Mouse (Mus musculus): Measurements from ENCODE around the gene Tmem97. TPM values are rescaled to one million over a fixed set of nuclear protein-coding genes. Genes with fewer than 3 reads are reported as not detected.

Tmem97 gene
- total and polyA plus RNA-seq, 2 experiments = 91.6 to 123 TPM

DNA sequence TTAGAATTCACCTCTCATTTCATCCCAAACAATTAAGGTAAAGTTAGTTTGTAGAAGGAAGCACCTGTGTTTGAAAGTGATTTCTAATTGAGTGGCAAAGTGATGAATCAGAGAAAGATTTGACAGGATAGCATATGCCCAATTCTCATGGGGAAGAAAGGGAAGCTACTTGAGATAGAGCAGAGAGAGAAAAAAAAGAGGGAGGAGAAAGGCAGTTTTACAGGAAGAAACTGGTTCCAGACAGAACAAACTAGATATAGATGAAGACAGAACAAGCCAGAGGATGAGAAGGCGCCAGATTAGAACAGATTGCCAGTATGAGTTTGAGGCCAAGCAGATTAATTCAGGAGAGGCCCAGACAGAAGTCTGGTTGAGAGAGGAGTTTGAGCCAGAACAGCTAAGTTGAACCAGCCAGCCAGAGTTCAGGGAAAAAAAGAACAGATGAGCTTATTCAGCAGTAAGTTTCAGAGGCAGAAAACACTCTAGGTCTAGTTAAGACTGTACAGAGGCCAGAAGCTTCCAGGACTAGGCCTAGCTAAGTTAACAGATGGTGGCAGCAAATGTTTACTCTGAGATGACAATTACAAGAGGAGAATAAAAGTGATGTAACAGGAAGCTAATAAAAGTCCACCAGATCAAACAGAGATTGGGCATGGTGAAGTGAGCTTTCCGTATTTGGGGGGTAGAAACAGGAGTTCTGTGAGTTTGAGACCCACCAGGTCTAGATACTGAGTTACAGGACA lies 2.7 kb downstream of the Tmem97 start:
- peaks cover 6% of the 10 kb centered on the region for H3K36me3 ChIP-seq (ENCODE audit: control insufficient read depth, insufficient read depth, low read length)
- DNase-seq (ENCODE audit: extremely low read depth, low read depth, low spot score) = peak; percentile 73
- 0 out of 2 replicates have a peak overlapping the region, but pooled peaks have one; percentile 10 for H3K9ac ChIP-seq (ENCODE audit: low read depth, low read length)
- WGBS = 49% methylated on average over 2 of the region's 2 CpGs
- H3K27ac ChIP-seq (replicated peaks; ENCODE audit: insufficient read depth, low read depth, low read length) = peak overlapping the region; percentile 72
- no peak overlapping the region for H3K4me3 ChIP-seq (ENCODE audit: insufficient read depth, low read depth, low read length)
- H3K27me3 ChIP-seq (ENCODE audit: control insufficient read depth, insufficient read depth, low read length) = no peaks in the 10 kb centered on the region
- peaks cover 15% of the 10 kb centered on the region; the same call in 1 of the 2 replicates for H3K79me2 ChIP-seq (ENCODE audit: control insufficient read depth, insufficient read depth, low read length)
- TF ChIP-seq CTCF (IDR thresholded peaks at IDR 0.05; ENCODE audit: low read depth, low read length) (no peak), POLR2A (IDR thresholded peaks at IDR 0.05; ENCODE audit: extremely low read depth, insufficient read depth, low read length) (no peak)
- peaks cover 18% of the 10 kb centered on the region for H3K4me1 ChIP-seq (ENCODE audit: control insufficient read depth, insufficient read depth, low read length)

DNA sequence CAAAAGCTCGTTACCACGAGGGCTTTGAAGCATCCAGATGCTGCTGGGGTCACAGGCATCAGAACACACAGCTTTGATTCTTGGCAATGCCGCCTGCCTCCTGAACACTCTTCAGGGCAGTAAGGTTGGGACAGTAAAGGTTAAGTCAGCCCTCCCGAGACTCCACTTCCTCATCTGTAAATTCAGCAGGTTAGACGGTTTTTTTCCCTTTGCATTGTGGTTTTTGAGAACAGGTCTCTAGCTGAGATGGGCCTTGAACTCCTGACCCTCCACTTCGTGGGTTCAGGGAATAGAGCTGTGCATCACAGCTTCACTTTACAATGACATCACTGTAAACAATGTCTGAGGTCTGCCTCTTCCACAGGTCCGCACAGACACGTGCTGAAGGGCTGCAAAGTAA lies 5.4 kb downstream of the Tmem97 start:
- H3K4me1 ChIP-seq (ENCODE audit: control insufficient read depth, insufficient read depth, low read length) = peaks cover 15% of the 10 kb centered on the region
- no peak overlapping the region for H3K9ac ChIP-seq (ENCODE audit: low read depth, low read length)
- no peak overlapping the region for H3K4me3 ChIP-seq (ENCODE audit: insufficient read depth, low read depth, low read length)
- no peak for DNase-seq (ENCODE audit: extremely low read depth, low read depth, low spot score)
- TF ChIP-seq CTCF (IDR thresholded peaks at IDR 0.05; ENCODE audit: low read depth, low read length) = no peak
- no peak for TF ChIP-seq POLR2A (IDR thresholded peaks at IDR 0.05; ENCODE audit: extremely low read depth, insufficient read depth, low read length)
- no peaks in the 10 kb centered on the region for H3K27me3 ChIP-seq (ENCODE audit: control insufficient read depth, insufficient read depth, low read length)
- peaks cover 20% of the 10 kb centered on the region for H3K36me3 ChIP-seq (ENCODE audit: control insufficient read depth, insufficient read depth, low read length)
- WGBS = 33% methylated on average over 8 of the region's 8 CpGs
- H3K27ac ChIP-seq (replicated peaks; ENCODE audit: insufficient read depth, low read depth, low read length) = no peak overlapping the region
- H3K79me2 ChIP-seq (ENCODE audit: control insufficient read depth, insufficient read depth, low read length) = peaks cover 15% of the 10 kb centered on the region; the same call in 1 of the 2 replicates

DNA sequence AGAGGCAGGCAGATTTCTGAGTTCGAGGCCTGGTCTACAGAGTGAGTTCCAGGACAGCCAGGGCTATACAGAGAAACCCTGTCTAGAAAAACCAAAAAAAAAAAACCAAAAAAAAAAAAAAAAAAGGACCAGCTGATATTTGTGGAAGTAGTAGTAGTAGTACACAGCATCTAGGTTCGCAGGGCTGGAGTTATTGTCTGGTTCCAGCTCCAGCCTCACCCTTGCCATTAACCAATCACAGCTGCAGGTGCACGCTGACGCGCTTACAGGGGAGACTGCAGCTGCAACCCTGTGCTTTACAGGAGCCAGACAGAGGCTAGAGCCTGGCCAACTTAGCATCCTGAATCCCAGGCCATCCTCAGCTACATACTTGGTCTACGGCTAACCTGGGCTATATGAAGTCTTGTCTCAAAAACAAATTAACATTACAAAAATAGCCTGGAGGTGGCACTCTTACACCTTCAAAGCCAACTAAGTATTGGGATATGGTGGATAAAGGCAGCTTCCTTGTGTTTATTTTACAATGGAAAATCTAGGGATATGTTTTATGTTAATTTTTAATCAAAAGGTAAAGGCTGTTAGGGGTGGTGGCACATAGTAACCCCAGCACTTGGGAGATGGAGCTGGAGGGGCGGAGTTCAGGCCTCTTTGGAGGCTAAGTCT lies 6.0 kb downstream of the Tmem97 start:
- H3K36me3 ChIP-seq (ENCODE audit: control insufficient read depth, insufficient read depth, low read length) = peaks cover 26% of the 10 kb centered on the region
- WGBS = 86% methylated on average over 7 of the region's 7 CpGs

DNA sequence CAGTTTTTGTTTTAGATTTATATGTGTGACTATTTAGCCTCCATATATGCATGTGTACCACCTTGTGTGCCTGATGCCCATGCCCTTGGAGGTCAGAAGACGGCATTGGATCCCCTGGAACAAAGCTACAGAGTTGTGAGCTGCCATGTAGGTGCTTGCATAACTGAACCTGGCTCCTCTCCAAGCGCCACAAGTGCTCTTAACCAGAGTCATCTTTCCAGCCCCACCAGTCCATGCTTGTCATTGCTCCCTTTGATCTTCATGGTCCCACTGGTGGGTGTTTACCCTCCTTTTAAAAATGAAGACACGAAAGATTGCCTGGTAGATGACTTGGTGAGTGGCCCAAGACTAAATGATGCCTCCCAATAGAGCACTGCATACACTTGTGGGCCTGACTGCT lies 10.2 kb downstream of the Tmem97 start:
- 42% methylated on average over 3 of the region's 3 CpGs for WGBS
- peaks cover 17% of the 10 kb centered on the region; the same call in 1 of the 2 replicates for H3K79me2 ChIP-seq (ENCODE audit: control insufficient read depth, insufficient read depth, low read length)
- TF ChIP-seq CTCF (IDR thresholded peaks at IDR 0.05; ENCODE audit: low read depth, low read length) = no peak
- TF ChIP-seq POLR2A (IDR thresholded peaks at IDR 0.05; ENCODE audit: extremely low read depth, insufficient read depth, low read length) = no peak
- no peak overlapping the region for H3K4me3 ChIP-seq (ENCODE audit: insufficient read depth, low read depth, low read length)
- no peak overlapping the region for H3K9ac ChIP-seq (ENCODE audit: low read depth, low read length)
- peaks cover 29% of the 10 kb centered on the region for H3K36me3 ChIP-seq (ENCODE audit: control insufficient read depth, insufficient read depth, low read length)
- H3K27ac ChIP-seq (replicated peaks; ENCODE audit: insufficient read depth, low read depth, low read length) = no peak overlapping the region
- peaks cover 13% of the 10 kb centered on the region for H3K4me1 ChIP-seq (ENCODE audit: control insufficient read depth, insufficient read depth, low read length)
- H3K27me3 ChIP-seq (ENCODE audit: control insufficient read depth, insufficient read depth, low read length) = no peaks in the 10 kb centered on the region
- DNase-seq (ENCODE audit: extremely low read depth, low read depth, low spot score) = peak; percentile 65

More for the DNA sequence above, 6.0 kb downstream of the Tmem97 start:
- Histone ChIP-seq H3K27me3 (ENCODE audit: control insufficient read depth, insufficient read depth, low read length) (no peaks in the 10 kb centered on the region), H3K27ac (replicated peaks; ENCODE audit: insufficient read depth, low read depth, low read length) (no peak overlapping the region), H3K4me1 (ENCODE audit: control insufficient read depth, insufficient read depth, low read length) (peaks cover 15% of the 10 kb centered on the region), H3K79me2 (ENCODE audit: control insufficient read depth, insufficient read depth, low read length) (peaks cover 15% of the 10 kb centered on the region; the same call in 1 of the 2 replicates), H3K9ac (ENCODE audit: low read depth, low read length) (no peak overlapping the region), H3K4me3 (ENCODE audit: insufficient read depth, low read depth, low read length) (no peak overlapping the region)
- peak; percentile 38 for DNase-seq (ENCODE audit: extremely low read depth, low read depth, low spot score)
- TF ChIP-seq CTCF (IDR thresholded peaks at IDR 0.05; ENCODE audit: low read depth, low read length) = no peak
- no peak for TF ChIP-seq POLR2A (IDR thresholded peaks at IDR 0.05; ENCODE audit: extremely low read depth, insufficient read depth, low read length)

DNA sequence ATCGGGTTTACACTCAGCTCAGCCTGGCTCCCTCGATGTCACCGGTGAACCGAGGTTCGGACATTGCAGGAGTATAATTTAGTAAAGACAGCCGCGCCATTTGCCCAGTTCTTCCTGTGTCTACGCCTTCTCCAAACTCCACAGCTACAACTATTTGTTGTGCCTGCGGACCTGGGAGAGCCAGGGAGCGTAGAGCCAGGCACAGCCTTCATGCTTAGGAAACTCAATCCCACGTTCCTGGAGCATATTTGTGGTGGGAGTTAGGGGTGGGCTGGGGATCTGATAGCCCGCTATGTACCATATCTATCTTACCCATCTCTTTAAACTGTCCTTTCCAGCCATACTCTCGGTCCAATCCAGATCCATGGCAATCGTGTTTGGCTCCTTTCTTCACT lies 13.9 kb downstream of the Tmem97 start:
- under 1% methylated on average over 14 of the region's 14 CpGs for WGBS
- H3K27me3 ChIP-seq (ENCODE audit: control insufficient read depth, insufficient read depth, low read length) = no peaks in the 10 kb centered on the region
- no peak for DNase-seq (ENCODE audit: extremely low read depth, low read depth, low spot score)
- H3K36me3 ChIP-seq (ENCODE audit: control insufficient read depth, insufficient read depth, low read length) = peaks cover 19% of the 10 kb centered on the region
- peak overlapping the region; percentile 87 for H3K9ac ChIP-seq (ENCODE audit: low read depth, low read length)
- peaks cover 15% of the 10 kb centered on the region; the same call in 1 of the 2 replicates for H3K79me2 ChIP-seq (ENCODE audit: control insufficient read depth, insufficient read depth, low read length)
- TF ChIP-seq POLR2A (IDR thresholded peaks at IDR 0.05; ENCODE audit: extremely low read depth, insufficient read depth, low read length) (no peak), CTCF (IDR thresholded peaks at IDR 0.05; ENCODE audit: low read depth, low read length) (no peak)
- peak overlapping the region; percentile 86 for H3K4me3 ChIP-seq (ENCODE audit: insufficient read depth, low read depth, low read length)
- peak overlapping the region; percentile 76 for H3K27ac ChIP-seq (replicated peaks; ENCODE audit: insufficient read depth, low read depth, low read length)
- H3K4me1 ChIP-seq (ENCODE audit: control insufficient read depth, insufficient read depth, low read length) = peaks cover 11% of the 10 kb centered on the region

Data from liver, adult 2 months (tissue).